Mouse (Mus musculus) layer of hippocampus, adult 9-11 months (tissue): ENCODE results near the gene Celsr1.
A peak's percentile ranks its signal among the peaks of the same experiment; 100 is the strongest.
"Not testable (repeated sequence)": the region's sequence is repeated elsewhere in the genome, so short reads cannot be mapped to it uniquely, and the experiment has no call there.

ENCODE experiments used
- DNase-seq: peaks from one replicate; pipeline ENCODE4 v3.0.0; 2022

Gene Celsr1

GRCm38 (mm10) chr15:85885606-85886005, 148.0 kb downstream of the Celsr1 start:
- no peak for DNase-seq

- no peak for DNase-seq
Observed at GRCm38 (mm10) chr15:85879498-85879895, 154.1 kb downstream of the Celsr1 start.

GRCm38 (mm10) chr15:85878848-85879497, 154.6 kb downstream of the Celsr1 start, which contains the start of gene Trmu:
Trmu (plus strand) TSS chr15:85879312.
- DNase-seq = peak; percentile 93

GRCm38 (mm10) chr15:85877336-85877735, 156.2 kb downstream of the Celsr1 start:
- DNase-seq = no peak

GRCm38 (mm10) chr15:85867696-85868095, 165.9 kb downstream of the Celsr1 start:
- peak; percentile 64 for DNase-seq

GRCm38 (mm10) chr15:85865913-85866312, 167.7 kb downstream of the Celsr1 start:
- not testable (repeated sequence) for DNase-seq

GRCm38 (mm10) chr15:85859490-85860031, 174.0 kb downstream of the Celsr1 start, which contains the start of gene Gtse1:
Gtse1 (plus strand) TSS chr15:85859745.
- peak; percentile 97 for DNase-seq

- no peak for DNase-seq
Observed at GRCm38 (mm10) chr15:85858980-85859489, 174.5 kb downstream of the Celsr1 start.

- DNase-seq = no peak
Observed at GRCm38 (mm10) chr15:85851656-85852392, 181.8 kb downstream of the Celsr1 start.
